Mouse (Mus musculus): Measurements from ENCODE around the gene Rfxap. TPM values are rescaled to one million over a fixed set of nuclear protein-coding genes. Genes with fewer than 3 reads are reported as not detected.

Gene Rfxap
- 61.4 and 62.4 TPM in 2 replicates for polyA plus RNA-seq (2014; fragmentation: Nextera tagmentation; extraction: Ambion mirVana)

DNA sequence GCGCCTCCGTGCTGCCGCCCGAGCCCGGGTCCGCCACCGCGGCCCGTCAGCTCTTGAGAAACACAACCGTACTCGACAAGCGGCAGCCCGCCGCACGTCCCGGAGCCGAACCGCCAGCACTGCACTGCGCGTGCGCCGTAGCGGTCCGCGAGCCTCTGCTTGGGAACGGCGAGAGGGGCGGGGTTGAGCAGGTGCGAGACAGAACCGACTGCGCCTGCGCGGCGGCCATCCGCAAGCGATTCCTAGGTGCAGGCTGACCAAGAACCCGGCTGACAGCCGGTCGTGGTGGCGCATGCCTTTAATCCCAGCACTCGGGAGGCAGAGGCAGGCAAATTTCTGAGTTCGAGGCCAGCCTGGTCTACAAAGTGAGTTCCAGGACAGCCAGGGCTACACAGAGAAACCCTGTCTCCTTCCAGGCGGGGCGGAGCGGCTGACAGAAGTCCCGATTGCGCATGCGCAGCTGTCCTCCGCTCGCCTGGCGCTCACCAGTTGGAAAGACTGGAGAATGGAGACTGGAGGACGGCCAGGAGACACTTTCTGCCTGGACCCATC lies at the start of gene Rfxap:
Gene Rfxap, minus strand, starts transcription at position 126 of the 552 bp plus-strand sequence.
- no peaks in the 10 kb centered on the region; the same call in 1 of the 2 replicates for H3K4me1 ChIP-seq (replicated peaks; ENCODE audit: control insufficient read depth, insufficient read depth, low read length)
- WGBS = under 1% methylated on average over 50 of the region's 52 CpGs
- H3K36me3 ChIP-seq (ENCODE audit: control insufficient read depth, insufficient read depth, low read length) = no peaks in the 10 kb centered on the region
- H3K9ac ChIP-seq (ENCODE audit: low read depth, low read length) = peak within 1 kb of the TSS; percentile 94
- H3K9me3 ChIP-seq (ENCODE audit: control insufficient read depth, low read length) = no peaks in the 10 kb centered on the region
- no peaks in the 10 kb centered on the region for H3K27me3 ChIP-seq (ENCODE audit: control insufficient read depth, insufficient read depth, low read length)
- DNase-seq (ENCODE audit: low spot score) (peak; percentile 98), ATAC-seq (ENCODE audit: low FRiP score) (peak; percentile 93)
- peak within 1 kb of the TSS; percentile 88 for H3K4me3 ChIP-seq (ENCODE audit: low read depth, low read length)
- H3K27ac ChIP-seq (ENCODE audit: low read depth, low read length) = peak within 1 kb of the TSS; percentile 94
- H3K4me2 ChIP-seq (replicated peaks; ENCODE audit: low read depth, low read length) = peak within 1 kb of the TSS; percentile 96

DNA sequence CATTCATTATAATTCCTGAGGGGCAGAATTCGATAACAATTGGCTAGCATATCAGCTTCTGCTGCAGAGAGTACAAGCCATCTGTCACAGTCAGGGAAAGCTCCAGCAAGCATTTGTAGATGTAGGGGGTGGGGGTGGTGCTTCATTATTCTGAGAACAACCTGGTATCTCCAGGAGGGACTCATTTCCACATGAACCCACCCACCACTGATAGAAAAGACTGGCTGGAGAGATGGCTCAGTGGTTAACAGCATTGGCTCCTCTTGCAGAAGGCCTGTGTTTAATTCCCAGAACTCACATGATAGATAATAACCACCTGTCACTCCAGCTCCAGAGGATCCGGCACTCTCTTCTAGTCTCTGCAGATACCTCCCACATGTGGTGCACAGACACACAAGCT lies 27.8 kb upstream of the Rfxap start:
- Histone ChIP-seq H3K9me3 (ENCODE audit: control insufficient read depth, low read length) (no peaks in the 10 kb centered on the region), H3K36me3 (ENCODE audit: control insufficient read depth, insufficient read depth, low read length) (no peaks in the 10 kb centered on the region), H3K27ac (ENCODE audit: low read depth, low read length) (no peak overlapping the region), H3K27me3 (ENCODE audit: control insufficient read depth, insufficient read depth, low read length) (no peaks in the 10 kb centered on the region), H3K4me2 (replicated peaks; ENCODE audit: low read depth, low read length) (no peak overlapping the region), H3K4me1 (replicated peaks; ENCODE audit: control insufficient read depth, insufficient read depth, low read length) (no peaks in the 10 kb centered on the region), H3K9ac (ENCODE audit: low read depth, low read length) (no peak overlapping the region), H3K4me3 (ENCODE audit: low read depth, low read length) (no peak overlapping the region)
- DNase-seq (ENCODE audit: low spot score) (peak; percentile 2), ATAC-seq (ENCODE audit: low FRiP score) (no peak)
- WGBS = 63% methylated on average over 2 of the region's 2 CpGs

DNA sequence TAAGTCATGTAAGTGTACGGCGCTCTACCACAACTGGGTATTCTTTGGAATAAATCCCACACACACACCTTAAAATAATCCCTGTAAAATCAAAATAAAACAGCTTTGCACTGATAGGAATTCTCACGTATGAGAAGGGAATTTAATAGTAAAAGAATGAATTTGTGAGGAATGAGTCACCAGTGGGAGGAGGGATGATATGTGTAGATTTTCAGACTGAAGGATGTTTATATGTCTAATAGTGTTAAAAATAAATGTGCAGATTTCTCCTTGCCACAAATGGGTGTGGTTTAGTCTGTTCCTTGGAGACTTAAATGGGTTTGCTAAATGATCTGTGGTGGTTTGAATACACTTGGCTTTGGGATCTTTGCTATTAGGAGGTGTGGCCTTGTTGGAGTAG lies 24.9 kb upstream of the Rfxap start:
- Histone ChIP-seq H3K9ac (ENCODE audit: low read depth, low read length) (no peak overlapping the region), H3K36me3 (ENCODE audit: control insufficient read depth, insufficient read depth, low read length) (no peaks in the 10 kb centered on the region), H3K4me2 (replicated peaks; ENCODE audit: low read depth, low read length) (no peak overlapping the region), H3K9me3 (ENCODE audit: control insufficient read depth, low read length) (no peaks in the 10 kb centered on the region), H3K4me1 (replicated peaks; ENCODE audit: control insufficient read depth, insufficient read depth, low read length) (no peaks in the 10 kb centered on the region), H3K4me3 (ENCODE audit: low read depth, low read length) (no peak overlapping the region), H3K27me3 (ENCODE audit: control insufficient read depth, insufficient read depth, low read length) (no peaks in the 10 kb centered on the region), H3K27ac (ENCODE audit: low read depth, low read length) (no peak overlapping the region)
- no peak for ATAC-seq (ENCODE audit: low FRiP score)
- WGBS = 87% methylated on average over 3 of the region's 3 CpGs
- DNase-seq (ENCODE audit: low spot score) = no peak

DNA sequence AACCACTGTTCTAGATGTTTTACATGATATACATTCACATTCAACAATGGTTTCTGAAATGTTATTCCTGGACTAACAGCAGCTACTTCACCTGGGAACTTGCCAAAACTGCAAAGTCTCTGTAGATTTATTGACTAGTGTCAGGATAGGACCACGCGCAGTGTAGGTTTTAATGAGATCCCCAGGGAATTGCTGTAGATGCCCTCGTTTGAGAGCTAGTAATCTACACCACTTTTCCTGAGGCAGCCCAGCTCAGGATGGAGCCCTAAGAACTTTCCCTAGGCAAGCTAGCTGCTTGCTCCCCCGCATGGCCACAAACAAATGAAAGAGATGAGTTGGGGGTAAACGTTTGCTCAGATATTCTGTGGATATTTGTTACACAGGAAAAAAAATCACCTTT lies 14.9 kb upstream of the Rfxap start:
- 79% methylated on average over 5 of the region's 5 CpGs for WGBS
- ATAC-seq (ENCODE audit: low FRiP score) = no peak

DNA sequence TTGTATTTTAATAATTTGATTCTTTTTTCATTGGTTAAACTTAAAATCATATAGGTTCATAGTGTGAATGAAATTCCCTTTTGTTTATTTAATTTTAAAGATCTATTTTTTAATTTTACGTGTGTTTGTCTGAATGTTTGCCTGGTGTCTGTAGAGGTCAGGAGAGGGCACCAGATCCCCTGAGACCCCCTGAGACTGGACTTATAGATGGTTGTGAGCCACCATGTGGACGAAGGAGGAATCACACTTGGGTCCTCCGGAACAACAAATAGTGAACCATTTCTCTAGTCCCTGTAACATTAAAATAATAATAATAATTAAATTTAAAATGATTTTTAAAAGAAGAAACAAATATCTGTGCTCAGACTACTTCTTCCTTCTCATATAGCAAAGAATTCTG lies 7.7 kb upstream of the Rfxap start:
- peak; percentile 80 for DNase-seq (ENCODE audit: low spot score)
- ATAC-seq (ENCODE audit: low FRiP score) = peak; percentile 68; the same call in 1 of the 2 replicates
- Histone ChIP-seq H3K9me3 (ENCODE audit: control insufficient read depth, low read length) (no peaks in the 10 kb centered on the region), H3K4me1 (replicated peaks; ENCODE audit: control insufficient read depth, insufficient read depth, low read length) (no peaks in the 10 kb centered on the region), H3K9ac (ENCODE audit: low read depth, low read length) (no peak overlapping the region), H3K4me3 (ENCODE audit: low read depth, low read length) (no peak overlapping the region), H3K36me3 (ENCODE audit: control insufficient read depth, insufficient read depth, low read length) (no peaks in the 10 kb centered on the region), H3K27me3 (ENCODE audit: control insufficient read depth, insufficient read depth, low read length) (no peaks in the 10 kb centered on the region), H3K4me2 (replicated peaks; ENCODE audit: low read depth, low read length) (no peak overlapping the region), H3K27ac (ENCODE audit: low read depth, low read length) (no peak overlapping the region)
- 21% methylated on average over 3 of the region's 3 CpGs for WGBS

More for the DNA sequence above, 14.9 kb upstream of the Rfxap start:
- Histone ChIP-seq H3K36me3 (ENCODE audit: control insufficient read depth, insufficient read depth, low read length) (no peaks in the 10 kb centered on the region), H3K27ac (ENCODE audit: low read depth, low read length) (no peak overlapping the region), H3K4me2 (replicated peaks; ENCODE audit: low read depth, low read length) (no peak overlapping the region), H3K27me3 (ENCODE audit: control insufficient read depth, insufficient read depth, low read length) (no peaks in the 10 kb centered on the region), H3K9ac (ENCODE audit: low read depth, low read length) (no peak overlapping the region), H3K4me3 (ENCODE audit: low read depth, low read length) (no peak overlapping the region), H3K4me1 (replicated peaks; ENCODE audit: control insufficient read depth, insufficient read depth, low read length) (no peaks in the 10 kb centered on the region), H3K9me3 (ENCODE audit: control insufficient read depth, low read length) (no peaks in the 10 kb centered on the region)
- DNase-seq (ENCODE audit: low spot score) = no peak

DNA sequence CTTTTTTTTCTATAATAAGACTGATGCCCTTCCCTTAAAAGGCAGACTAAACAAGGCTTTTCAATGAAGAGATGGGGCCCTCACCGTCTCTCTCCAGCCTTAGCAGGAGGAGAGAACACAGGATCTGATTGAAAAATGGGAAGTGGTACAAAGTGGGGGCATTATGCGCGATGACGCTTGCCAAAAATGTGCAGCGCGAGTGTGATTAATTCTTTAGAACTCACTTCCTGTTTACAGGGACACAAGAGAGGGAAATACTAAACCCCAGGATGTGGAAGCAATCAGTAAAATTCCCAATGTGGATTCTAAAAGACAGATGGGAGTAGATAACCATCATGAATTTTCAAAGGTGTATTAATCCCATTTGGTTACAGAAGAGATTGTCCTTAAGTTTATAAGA lies 7.0 kb upstream of the Rfxap start:
- no peaks in the 10 kb centered on the region for H3K36me3 ChIP-seq (ENCODE audit: control insufficient read depth, insufficient read depth, low read length)
- no peak overlapping the region for H3K4me2 ChIP-seq (replicated peaks; ENCODE audit: low read depth, low read length)
- no peak overlapping the region for H3K9ac ChIP-seq (ENCODE audit: low read depth, low read length)
- no peak for DNase-seq (ENCODE audit: low spot score)
- no peak overlapping the region for H3K27ac ChIP-seq (ENCODE audit: low read depth, low read length)
- H3K4me3 ChIP-seq (ENCODE audit: low read depth, low read length) = no peak overlapping the region
- 84% methylated on average over 6 of the region's 6 CpGs for WGBS
- no peaks in the 10 kb centered on the region for H3K27me3 ChIP-seq (ENCODE audit: control insufficient read depth, insufficient read depth, low read length)
- no peak for ATAC-seq (ENCODE audit: low FRiP score)
- no peaks in the 10 kb centered on the region for H3K9me3 ChIP-seq (ENCODE audit: control insufficient read depth, low read length)
- H3K4me1 ChIP-seq (replicated peaks; ENCODE audit: control insufficient read depth, insufficient read depth, low read length) = no peaks in the 10 kb centered on the region

DNA sequence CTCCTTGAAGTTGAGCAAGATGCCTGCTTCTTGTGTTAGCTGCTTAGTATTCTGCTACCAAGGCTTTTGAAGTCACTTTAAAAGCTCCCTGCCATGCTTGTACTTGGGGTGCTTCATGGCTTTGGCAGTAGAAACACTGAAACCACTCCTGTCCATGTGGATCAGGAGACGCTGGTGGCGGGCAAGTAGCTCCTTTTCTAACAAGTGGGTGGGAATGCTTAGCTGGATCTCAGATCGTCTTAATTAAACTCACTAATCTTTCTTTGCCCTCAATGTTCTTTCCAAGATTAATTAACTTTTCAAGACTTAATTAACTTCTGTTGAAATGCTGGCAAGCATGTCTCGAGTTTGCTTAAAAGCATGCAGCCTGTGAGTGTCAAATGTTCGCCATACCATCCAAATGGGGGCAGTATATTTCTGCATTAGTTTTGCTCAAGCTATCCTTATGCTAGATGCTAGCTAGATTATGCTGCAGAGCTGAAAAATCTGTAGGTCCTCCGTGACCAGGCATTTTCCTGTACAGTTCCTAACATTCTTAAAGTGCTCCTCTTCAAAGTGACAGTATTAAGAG lies 5.9 kb upstream of the Rfxap start:
- 78% methylated on average over 6 of the region's 6 CpGs for WGBS
- Histone ChIP-seq H3K9me3 (ENCODE audit: control insufficient read depth, low read length) (no peaks in the 10 kb centered on the region), H3K36me3 (ENCODE audit: control insufficient read depth, insufficient read depth, low read length) (no peaks in the 10 kb centered on the region), H3K4me1 (replicated peaks; ENCODE audit: control insufficient read depth, insufficient read depth, low read length) (no peaks in the 10 kb centered on the region), H3K9ac (ENCODE audit: low read depth, low read length) (no peak overlapping the region), H3K4me3 (ENCODE audit: low read depth, low read length) (no peak overlapping the region), H3K4me2 (replicated peaks; ENCODE audit: low read depth, low read length) (no peak overlapping the region), H3K27ac (ENCODE audit: low read depth, low read length) (no peak overlapping the region), H3K27me3 (ENCODE audit: control insufficient read depth, insufficient read depth, low read length) (no peaks in the 10 kb centered on the region)
- no peak for ATAC-seq (ENCODE audit: low FRiP score)
- no peak for DNase-seq (ENCODE audit: low spot score)

DNA sequence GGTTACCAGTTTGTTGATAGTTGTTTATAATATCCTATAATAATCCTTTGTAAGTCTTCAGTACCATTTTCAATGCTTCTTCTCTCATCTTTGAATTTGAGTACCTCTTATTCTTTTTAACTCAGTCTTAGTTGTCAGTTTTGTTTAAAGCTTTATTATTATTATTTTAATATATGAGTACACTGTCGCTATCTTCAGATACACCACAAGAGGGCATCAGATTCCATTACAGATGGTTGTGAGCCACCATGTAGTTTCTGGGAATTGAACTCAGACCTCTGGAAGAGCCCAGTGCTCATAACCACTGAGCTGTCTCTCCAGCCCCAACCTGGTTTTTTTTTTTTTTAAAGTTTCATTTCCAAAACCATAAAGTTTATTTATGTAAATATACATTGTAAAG lies 4.0 kb upstream of the Rfxap start:
- DNase-seq (ENCODE audit: low spot score) (no peak), ATAC-seq (ENCODE audit: low FRiP score) (no peak)
- Histone ChIP-seq H3K27me3 (ENCODE audit: control insufficient read depth, insufficient read depth, low read length) (no peaks in the 10 kb centered on the region), H3K4me1 (replicated peaks; ENCODE audit: control insufficient read depth, insufficient read depth, low read length) (no peaks in the 10 kb centered on the region; the same call in 1 of the 2 replicates), H3K9me3 (ENCODE audit: control insufficient read depth, low read length) (no peaks in the 10 kb centered on the region), H3K36me3 (ENCODE audit: control insufficient read depth, insufficient read depth, low read length) (no peaks in the 10 kb centered on the region), H3K9ac (ENCODE audit: low read depth, low read length) (no peak overlapping the region), H3K4me3 (ENCODE audit: low read depth, low read length) (no peak overlapping the region), H3K27ac (ENCODE audit: low read depth, low read length) (no peak overlapping the region), H3K4me2 (replicated peaks; ENCODE audit: low read depth, low read length) (no peak overlapping the region)
- 41% methylated on average over 1 of the region's 1 CpGs for WGBS

DNA sequence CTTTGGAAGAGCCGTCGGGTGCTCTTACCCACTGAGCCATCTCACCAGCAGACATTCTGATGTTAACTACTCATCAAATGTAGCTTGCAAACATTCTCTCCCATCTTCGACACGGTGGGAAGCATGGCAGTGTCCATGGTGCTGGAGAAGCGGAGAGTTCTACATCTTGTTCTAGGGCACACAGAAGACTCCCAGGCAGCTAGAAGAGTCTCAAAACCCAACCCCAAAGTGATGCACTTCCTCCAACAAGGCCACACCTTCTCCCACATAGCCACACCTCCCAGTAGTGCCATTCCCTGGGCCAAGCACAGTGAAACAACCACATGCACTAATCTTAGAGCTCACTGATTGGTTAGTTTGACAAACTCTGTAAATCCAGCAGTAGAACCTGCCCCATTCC lies 1.5 kb upstream of the Rfxap start:
- Histone ChIP-seq H3K9me3 (ENCODE audit: control insufficient read depth, low read length) (no peaks in the 10 kb centered on the region), H3K36me3 (ENCODE audit: control insufficient read depth, insufficient read depth, low read length) (no peaks in the 10 kb centered on the region), H3K27ac (ENCODE audit: low read depth, low read length) (no peak overlapping the region), H3K4me1 (replicated peaks; ENCODE audit: control insufficient read depth, insufficient read depth, low read length) (no peaks in the 10 kb centered on the region; the same call in 1 of the 2 replicates), H3K27me3 (ENCODE audit: control insufficient read depth, insufficient read depth, low read length) (no peaks in the 10 kb centered on the region), H3K9ac (ENCODE audit: low read depth, low read length) (no peak overlapping the region), H3K4me2 (replicated peaks; ENCODE audit: low read depth, low read length) (no peak overlapping the region), H3K4me3 (ENCODE audit: low read depth, low read length) (no peak overlapping the region)
- no peak for DNase-seq (ENCODE audit: low spot score)
- 65% methylated on average over 5 of the region's 5 CpGs for WGBS
- no peak for ATAC-seq (ENCODE audit: low FRiP score)
